Mouse (Mus musculus) embryonic stem cell, embryonic (primary cell): ENCODE data around the gene Wdr54.

Source experiments
- CTCF ChIA-PET, 4 experiments: fragments of 300-600 bp in 2 of 4; fragments of 350-600 bp in 2 of 4; sonication (Branson Sonifier 250); formaldehyde crosslinking; loops; one replicate each; lab custom pipeline; 2022; ENCODE audit warnings: inconsistent platforms in 2 of 4; lab: Charles Lee
- POLR2A ChIA-PET, 4 experiments: fragments of 300-600 bp in 2 of 4; fragments of 350-600 bp in 2 of 4; sonication (Branson Sonifier 250); formaldehyde crosslinking; loops; one replicate each; lab custom pipeline; 2022; ENCODE audit warnings: antibody characterized with exemption in 4 of 4, inconsistent platforms in 1 of 4; lab: Charles Lee

The Wdr54 gene

GRCm38 (mm10) chr6:83156259-83156684 is at the start of gene Wdr54, which contains the start of gene 1700003E16Rik:
Gene Wdr54, minus strand, starts transcription at chr6:83156397.
Gene 1700003E16Rik, plus strand, starts transcription at chr6:83156404.
- CTCF ChIA-PET = interaction anchor here (0.6 to 1.5 kb wide), 19 partner anchors 9 to 161 kb away, joined by 3 to 9 read pairs (median 3); partner anchors contain the start of genes Ccdc142 (in 1 of the 4), Dctn1 (in 1 of the 4), Gm42688 (in 1 of the 4) and Wbp1 (in 1 of the 4)
- POLR2A ChIA-PET = interaction anchor here (0.5 to 2.8 kb wide), 31 partner anchors 9 to 342 kb away, joined by 3 to 24 read pairs (median 4); partner anchors contain the start of genes Ccdc142 (in 3 of the 4), Gm42688 (in 3 of the 4), Wbp1 (in 3 of the 4) and Aup1 (in 1 of the 4)

DNA sequence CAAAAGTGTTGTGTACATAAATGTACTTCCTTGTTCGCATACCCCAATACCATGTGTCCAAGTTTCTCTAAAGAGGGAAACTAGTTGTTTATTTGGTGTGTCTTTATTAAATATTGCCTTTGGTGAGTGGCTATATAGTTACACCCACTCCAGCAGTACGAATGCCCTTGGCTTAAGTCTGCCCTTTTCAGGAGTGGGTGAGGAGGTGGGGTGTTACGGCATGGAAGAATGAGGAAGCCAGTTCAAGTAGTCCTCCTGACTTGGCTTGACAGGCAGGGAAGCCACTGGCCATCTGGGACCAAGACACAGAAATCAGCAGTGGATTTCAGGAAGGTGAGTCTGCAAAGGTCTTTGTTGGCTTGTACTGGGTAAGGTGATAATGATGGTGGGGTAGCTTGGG is 49.7 kb upstream of the Wdr54 start:
- POLR2A ChIA-PET = interaction anchor here in 1 of 4 experiments (0.8 kb wide), 1 partner anchor 8 kb away, joined by 3 read pairs; no protein-coding TSS in a partner anchor
- CTCF ChIA-PET = interaction anchor here in 2 of 4 experiments (0.7 to 1.5 kb wide), 2 partner anchors 9 to 1171 kb away, joined by 4 to 5 read pairs; no protein-coding TSS in a partner anchor

DNA sequence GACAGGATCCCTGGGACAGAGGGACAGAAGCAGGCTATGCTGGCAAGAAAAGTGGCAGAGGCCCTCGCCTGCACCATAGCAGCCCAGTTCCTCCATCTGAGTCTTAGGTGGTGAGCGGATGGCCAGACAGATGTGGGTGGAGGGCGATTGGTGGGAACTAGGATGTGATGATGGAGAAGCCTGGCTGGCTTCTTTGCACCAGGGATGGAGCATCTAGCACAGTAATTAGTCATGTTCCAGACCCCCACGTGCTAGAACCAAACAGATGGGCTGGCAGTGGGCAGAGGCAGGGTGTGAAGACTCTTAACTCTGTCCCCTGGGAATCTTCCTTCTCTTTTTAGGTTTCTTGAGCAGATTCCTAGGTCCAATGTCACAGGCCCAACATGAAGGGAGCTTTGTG is 47.1 kb upstream of the Wdr54 start:
- CTCF ChIA-PET = interaction anchor here in 3 of 4 experiments (0.6 to 2.0 kb wide), 4 partner anchors 12 to 29 kb away, joined by 3 to 8 read pairs (median 4); no protein-coding TSS in a partner anchor
- POLR2A ChIA-PET = interaction anchor here in 1 of 4 experiments (1.1 to 1.5 kb wide), 4 partner anchors 19 to 146 kb away, joined by 3 to 5 read pairs (median 4); partner anchors contain the start of gene Dqx1

DNA sequence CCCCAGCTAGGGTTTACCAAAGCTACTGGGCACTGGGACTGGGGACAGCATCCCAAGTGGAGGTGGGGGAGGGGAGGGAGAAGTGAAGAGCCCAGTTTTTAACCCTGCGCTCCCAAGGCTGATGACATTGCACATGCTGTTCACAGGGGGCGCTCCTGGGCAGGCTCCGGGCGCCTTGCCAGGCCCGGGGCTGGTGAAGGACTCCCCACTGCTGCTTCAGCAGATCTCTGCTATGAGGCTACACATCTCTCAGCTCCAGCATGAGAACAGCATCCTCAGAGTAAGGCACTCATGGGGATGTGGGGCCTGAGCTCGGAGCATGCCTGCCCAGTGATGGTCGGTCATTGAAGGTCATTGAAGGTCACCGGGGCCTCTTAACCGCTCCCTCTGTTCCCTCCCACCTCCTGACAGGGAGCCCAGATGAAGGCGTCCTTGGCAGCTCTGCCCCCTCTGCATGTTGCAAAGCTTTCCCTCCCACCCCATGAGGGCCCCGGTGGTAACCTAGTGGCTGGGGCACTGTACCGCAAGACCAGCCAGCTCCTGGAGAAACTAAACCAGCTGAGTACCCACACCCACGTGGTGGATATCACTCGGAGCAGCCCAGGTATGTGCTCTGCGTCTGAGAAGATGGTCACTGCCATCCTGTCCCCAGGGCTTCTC is 41.3 kb upstream of the Wdr54 start:
- POLR2A ChIA-PET = interaction anchor here in 3 of 4 experiments (0.5 to 1.3 kb wide), 5 partner anchors 9 to 129 kb away, joined by 3 to 7 read pairs (median 3); partner anchors contain the start of genes Ccdc142 (in 1 of the 3) and Gm42688 (in 1 of the 3)

GRCm38 (mm10) chr6:83193571-83193970 is 37.4 kb upstream of the Wdr54 start:
- ChIA-PET POLR2A (interaction anchor here in 1 of 4 experiments (0.6 to 1.7 kb wide), 2 partner anchors 73 to 266 kb away, joined by 5 read pairs; partner anchors contain the start of gene Wbp1), CTCF (interaction anchor here in 1 of 4 experiments (1.0 to 1.1 kb wide), 2 partner anchors 21 to 71 kb away, joined by 3 to 5 read pairs; no protein-coding TSS in a partner anchor)

More for the DNA sequence above, 41.3 kb upstream of the Wdr54 start:
- CTCF ChIA-PET = interaction anchor here (0.5 to 3.0 kb wide), 21 partner anchors 11 to 280 kb away, joined by 3 to 12 read pairs (median 3); partner anchors contain the start of genes 1700003E16Rik (in 1 of the 4), Ccdc142 (in 1 of the 4), Dctn1 (in 1 of the 4) and Gm42688 (in 1 of the 4)

DNA sequence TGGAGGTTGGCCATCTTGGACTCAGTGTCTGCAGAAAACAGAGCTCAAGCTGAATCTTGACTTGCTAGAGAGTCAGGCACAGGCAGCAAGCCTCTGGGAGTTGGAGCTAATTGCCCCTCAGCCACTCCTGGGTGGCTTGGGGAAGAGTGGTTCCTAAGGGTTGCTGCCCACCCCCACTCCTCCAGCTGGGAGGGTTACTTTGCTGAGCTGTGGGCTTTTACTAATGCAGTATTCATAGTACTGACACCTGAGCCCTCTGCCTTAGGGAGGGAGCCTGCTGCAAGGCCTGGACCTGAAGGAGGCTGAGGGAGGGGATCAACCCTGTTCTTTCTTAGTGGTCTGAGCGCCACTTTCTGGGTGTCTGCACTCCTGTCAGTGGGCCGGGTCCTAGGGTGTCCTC is 30.7 kb upstream of the Wdr54 start:
- POLR2A ChIA-PET = interaction anchor here in 2 of 4 experiments (1.4 to 2.0 kb wide), 3 partner anchors 15 to 66 kb away, joined by 4 to 8 read pairs (median 4); partner anchors contain the start of gene Wbp1 (in 1 of the 2)
- CTCF ChIA-PET = interaction anchor here in 1 of 4 experiments (3.2 kb wide), 1 partner anchor 78 kb away, joined by 15 read pairs; no protein-coding TSS in a partner anchor

- CTCF ChIA-PET = interaction anchor here in 3 of 4 experiments (0.5 to 3.2 kb wide), 17 partner anchors 8 to 190 kb away, joined by 3 to 15 read pairs (median 4); partner anchors contain the start of gene Dctn1 (in 3 of the 3)
- POLR2A ChIA-PET = interaction anchor here in 3 of 4 experiments (0.5 to 3.3 kb wide), 20 partner anchors 8 to 534 kb away, joined by 3 to 12 read pairs (median 4); partner anchors contain the start of genes Aup1 (in 1 of the 3), Dctn1 (in 1 of the 3), Mob1a (in 1 of the 3) and Mthfd2 (in 1 of the 3)
These were observed 30.0 kb upstream of the Wdr54 start for GRCm38 (mm10) chr6:83185895-83186861.

GRCm38 (mm10) chr6:83184858-83185435 is 28.8 kb upstream of the Wdr54 start:
- ChIA-PET CTCF (interaction anchor here in 3 of 4 experiments (0.7 to 3.2 kb wide), 11 partner anchors 10 to 189 kb away, joined by 3 to 15 read pairs (median 4); partner anchors contain the start of gene Dctn1 (in 2 of the 3)), POLR2A (interaction anchor here in 3 of 4 experiments (0.6 to 3.3 kb wide), 11 partner anchors 9 to 132 kb away, joined by 3 to 12 read pairs (median 4); partner anchors contain the start of gene Dctn1 (in 1 of the 3))

DNA sequence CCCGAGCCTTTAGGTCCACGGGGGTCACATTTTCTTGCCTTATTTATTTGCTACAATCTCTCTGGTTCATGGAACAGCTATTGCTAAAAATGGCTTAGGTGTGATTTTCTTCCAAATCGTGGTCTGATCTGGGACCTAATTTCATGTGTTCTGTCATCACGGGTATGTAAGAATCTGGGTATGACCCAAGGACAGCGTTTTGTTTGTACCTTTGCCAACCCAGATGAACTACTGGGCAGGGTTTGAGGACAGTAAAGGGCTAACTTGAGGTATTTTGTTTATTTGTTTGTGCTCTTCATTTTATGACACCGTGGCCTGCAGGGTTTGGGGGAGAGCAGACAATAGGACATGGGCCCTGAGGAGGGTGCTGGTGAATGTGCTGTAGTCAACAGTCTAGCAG is 24.4 kb upstream of the Wdr54 start:
- ChIA-PET POLR2A (interaction anchor here in 2 of 4 experiments (0.9 to 1.5 kb wide), 4 partner anchors 12 to 137 kb away, joined by 3 to 4 read pairs (median 3); partner anchors contain the start of genes 1700003E16Rik (in 1 of the 2), Rtkn (in 1 of the 2) and Wdr54 (in 1 of the 2)), CTCF (interaction anchor here in 1 of 4 experiments (1.4 kb wide), 1 partner anchor 184 kb away, joined by 3 read pairs; no protein-coding TSS in a partner anchor)

DNA sequence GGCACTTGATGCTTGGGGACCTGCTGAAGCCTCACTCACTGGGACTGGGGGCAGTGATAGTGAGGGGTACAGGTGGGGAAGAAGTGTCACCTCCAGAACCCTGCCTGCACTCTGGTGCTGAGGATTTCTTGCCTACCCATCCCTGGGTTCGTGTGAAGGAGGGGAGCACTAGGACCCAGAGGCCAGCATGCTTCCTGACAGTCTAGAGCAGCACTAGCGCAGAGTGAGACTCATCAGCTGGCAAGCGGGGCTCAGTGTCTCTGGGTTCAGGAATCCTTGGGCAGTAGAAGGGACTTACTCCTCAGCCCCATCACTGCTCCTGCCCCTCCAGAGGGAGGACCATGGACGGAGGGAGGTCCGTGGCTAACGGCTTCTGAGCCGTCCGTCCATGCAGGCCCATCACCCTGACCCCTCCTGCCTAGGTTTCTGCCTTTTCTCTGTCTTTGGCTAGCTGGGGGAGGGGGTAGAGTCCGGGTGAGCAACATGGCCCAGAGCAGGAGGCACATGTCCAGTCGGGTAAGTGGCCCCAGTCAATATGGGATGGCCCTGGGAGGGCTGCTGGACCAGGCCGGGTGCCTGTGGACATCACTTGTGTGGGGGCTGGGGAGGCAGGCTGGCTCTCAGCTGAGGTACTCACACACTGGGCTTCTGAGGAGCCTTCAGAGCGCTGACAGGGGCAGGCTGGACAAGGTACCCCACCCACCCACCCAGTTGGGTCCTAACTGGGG is 23.4 kb upstream of the Wdr54 start:
- ChIA-PET POLR2A (interaction anchor here in 2 of 4 experiments (0.8 to 1.5 kb wide), 5 partner anchors 11 to 138 kb away, joined by 3 to 5 read pairs (median 3); partner anchors contain the start of genes 1700003E16Rik (in 1 of the 2), Rtkn (in 1 of the 2) and Wdr54 (in 1 of the 2)), CTCF (interaction anchor here in 1 of 4 experiments (1.4 kb wide), 1 partner anchor 183 kb away, joined by 3 read pairs; no protein-coding TSS in a partner anchor)

GRCm38 (mm10) chr6:83175996-83176395 is 19.8 kb upstream of the Wdr54 start:
- ChIA-PET CTCF (interaction anchor here in 1 of 4 experiments (2.4 kb wide), 1 partner anchor 10 kb away, joined by 10 read pairs; the partner anchor contains the start of gene Dctn1), POLR2A (interaction anchor here in 1 of 4 experiments (1.9 kb wide), 1 partner anchor 10 kb away, joined by 7 read pairs; no protein-coding TSS in a partner anchor)

GRCm38 (mm10) chr6:83172240-83172920 is 16.2 kb upstream of the Wdr54 start:
- POLR2A ChIA-PET = interaction anchor here in 2 of 4 experiments (0.8 to 2.0 kb wide), 10 partner anchors 10 to 70 kb away, joined by 3 to 7 read pairs (median 4); partner anchors contain the start of genes Ccdc142 (in 1 of the 2), Gm42688 (in 1 of the 2), Rtkn (in 1 of the 2) and Wbp1 (in 1 of the 2)
- CTCF ChIA-PET = interaction anchor here in 3 of 4 experiments (0.8 to 1.6 kb wide), 6 partner anchors 10 to 339 kb away, joined by 3 to 6 read pairs (median 3); no protein-coding TSS in a partner anchor

DNA sequence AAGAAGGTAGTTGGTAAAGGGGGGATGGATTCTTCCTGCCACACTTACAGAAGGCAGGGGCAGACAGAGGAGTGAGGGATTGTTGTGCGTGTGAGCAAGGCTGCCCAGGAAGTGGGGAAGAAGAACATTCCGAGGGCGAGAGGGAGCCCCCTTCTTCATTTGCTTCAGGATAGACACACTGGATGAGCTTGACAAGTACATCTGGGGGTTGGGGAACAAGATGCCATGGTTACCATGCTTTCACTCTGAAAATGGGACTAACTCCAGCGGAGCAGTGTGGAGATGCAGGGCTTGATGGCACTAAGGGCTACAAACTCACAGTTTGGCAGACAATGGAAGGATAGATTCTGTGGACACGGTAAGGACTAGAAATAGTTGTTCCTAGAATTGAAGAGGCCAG is 14.9 kb upstream of the Wdr54 start:
- POLR2A ChIA-PET = interaction anchor here in 2 of 4 experiments (1.0 to 1.6 kb wide), 7 partner anchors 10 to 155 kb away, joined by 3 to 7 read pairs (median 4); partner anchors contain the start of genes Ccdc142 (in 1 of the 2), Gm42688 (in 1 of the 2), Mob1a (in 1 of the 2) and Mthfd2 (in 1 of the 2)
- CTCF ChIA-PET = interaction anchor here in 2 of 4 experiments (1.0 to 1.6 kb wide), 4 partner anchors 9 to 175 kb away, joined by 3 to 6 read pairs (median 3); no protein-coding TSS in a partner anchor

GRCm38 (mm10) chr6:83169872-83170271 is 13.7 kb upstream of the Wdr54 start:
- ChIA-PET CTCF (interaction anchor here in 3 of 4 experiments (0.6 to 8.9 kb wide), 6 partner anchors 13 to 155 kb away, joined by 3 to 76 read pairs (median 4); partner anchors contain the start of genes 1700003E16Rik (in 1 of the 3) and Wdr54 (in 1 of the 3)), POLR2A (interaction anchor here in 2 of 4 experiments (0.9 to 1.5 kb wide), 6 partner anchors 8 to 156 kb away, joined by 3 to 5 read pairs (median 4); partner anchors contain the start of genes 1700003E16Rik (in 1 of the 2), Mob1a (in 1 of the 2), Mthfd2 (in 1 of the 2) and Wdr54 (in 1 of the 2))
